In genomic region chr11:99413247-99413646, GRCm38 (mm10) we compare ENCODE assay signal across 10 mouse cellular contexts. TPM values are rescaled to one million over a fixed set of nuclear protein-coding genes. Genes with fewer than 3 reads are reported as not detected.
A peak's percentile ranks its signal among the peaks of the same experiment; 100 is the strongest.
DNase-seq lines count a peak whose midpoint lies in the region; ATAC-seq and TF ChIP-seq lines count a peak whose summit lies in the region.
"Had no signal": no experiment of that assay in that cellular context is flagged by ENCODE, and none has a peak within 500 bp of the region (broad histone marks: within the 10 kb centered on the region; RNA-seq: fewer than 3 reads in every experiment).

No protein-coding gene starts in this region.

- peak; percentile 58; the same call in 1 of the 2 replicates for TF ChIP-seq CTCF in cortical plate, adult 2 months (IDR thresholded peaks at IDR 0.05; ENCODE audit: extremely low read depth, insufficient read depth, low read length)
- peak; percentile 75 for TF ChIP-seq CTCF in lung, postnatal 0 days (IDR thresholded peaks at IDR 0.05)

- no peaks in the 10 kb centered on the region for H3K9me3 ChIP-seq in hindbrain, embryonic 11.5 days (ENCODE audit: control insufficient read depth, low read length)
- H3K9me3 ChIP-seq in hindbrain, embryonic 12.5 days (replicated peaks) = no peaks in the 10 kb centered on the region
- H3K9me3 ChIP-seq in lung, postnatal 0 days (ENCODE audit: low read length) = no peaks in the 10 kb centered on the region

- H3K36me3 ChIP-seq in hindbrain, embryonic 11.5 days (ENCODE audit: control insufficient read depth, insufficient read depth, low read length) = no peaks in the 10 kb centered on the region
- H3K36me3 ChIP-seq in hindbrain, embryonic 12.5 days = no peaks in the 10 kb centered on the region
- H3K36me3 ChIP-seq in lung, postnatal 0 days (ENCODE audit: insufficient read depth, low read length) = no peaks in the 10 kb centered on the region

- no peak overlapping the region for H3K9ac ChIP-seq in hindbrain, embryonic 11.5 days (ENCODE audit: low read depth, low read length)
- no peak overlapping the region for H3K9ac ChIP-seq in hindbrain, embryonic 12.5 days
- no peak overlapping the region for H3K9ac ChIP-seq in lung, postnatal 0 days (replicated peaks; ENCODE audit: low read depth)

- no peak for TF ChIP-seq POLR2A in cortical plate, adult 2 months (IDR thresholded peaks at IDR 0.05; ENCODE audit: extremely low read depth, insufficient read depth, low read length)

- 18% methylated on average over 6 of the region's 6 CpGs for WGBS in hindbrain, embryonic 11.5 days
- 21% methylated on average over 6 of the region's 6 CpGs for WGBS in hindbrain, embryonic 12.5 days
- 14% methylated on average over 6 of the region's 6 CpGs for WGBS in lung, postnatal 0 days

- no peak for TF ChIP-seq EP300 in lung, postnatal 0 days (IDR thresholded peaks at IDR 0.05)

- no peaks in the 10 kb centered on the region for H3K27me3 ChIP-seq in hindbrain, embryonic 11.5 days (ENCODE audit: control insufficient read depth, insufficient read depth, low read length)
- H3K27me3 ChIP-seq in hindbrain, embryonic 12.5 days = peaks cover 2% of the 10 kb centered on the region; the same call in 1 of the 2 replicates
- no peaks in the 10 kb centered on the region for H3K27me3 ChIP-seq in lung, postnatal 0 days (replicated peaks; ENCODE audit: insufficient read depth, low read length)

- no peak overlapping the region for H3K4me2 ChIP-seq in hindbrain, embryonic 11.5 days (replicated peaks; ENCODE audit: low read depth, low read length)
- H3K4me2 ChIP-seq in hindbrain, embryonic 12.5 days (replicated peaks) = no peak overlapping the region
- no peak overlapping the region for H3K4me2 ChIP-seq in lung, postnatal 0 days (replicated peaks; ENCODE audit: low read depth, low read length)

- peak; percentile 62 for DNase-seq in hindbrain, embryonic 11.5 days (ENCODE audit: low spot score)
- peak; percentile 21 for DNase-seq in thymus, postnatal 0 days (ENCODE audit: low spot score)
- DNase-seq in thymus, adult 18-20 months = no peak
- DNase-seq in lung, postnatal 0 days (ENCODE audit: low spot score) = peak; percentile 72
- DNase-seq in layer of hippocampus, adult 8-10 months (ENCODE audit: low spot score in 2 of 2) = no peak
- DNase-seq in spleen, postnatal 14 days (ENCODE audit: low spot score in 2 of 2) = no peak

- no peaks in the 10 kb centered on the region for H3K4me1 ChIP-seq in hindbrain, embryonic 11.5 days (replicated peaks; ENCODE audit: control insufficient read depth, insufficient read depth, low read length)
- no peaks in the 10 kb centered on the region for H3K4me1 ChIP-seq in hindbrain, embryonic 12.5 days
- no peaks in the 10 kb centered on the region for H3K4me1 ChIP-seq in cortical plate, adult 2 months (ENCODE audit: control insufficient read depth, insufficient read depth, low read length)
- no peaks in the 10 kb centered on the region for H3K4me1 ChIP-seq in lung, postnatal 0 days (ENCODE audit: insufficient read depth, low read depth, low read length)

- ATAC-seq in hindbrain, embryonic 11.5 days (ENCODE audit: low FRiP score) = no peak
- ATAC-seq in hindbrain, embryonic 12.5 days (ENCODE audit: low FRiP score) = no peak
- ATAC-seq in lung, postnatal 0 days = no peak

- H3K27ac ChIP-seq in hindbrain, embryonic 11.5 days (ENCODE audit: low read depth, low read length) = no peak overlapping the region
- no peak overlapping the region for H3K27ac ChIP-seq in hindbrain, embryonic 12.5 days
- H3K27ac ChIP-seq in cortical plate, adult 2 months (ENCODE audit: insufficient read depth, low read length) = no peak overlapping the region
- no peak overlapping the region for H3K27ac ChIP-seq in lung, postnatal 0 days (ENCODE audit: low read length)

- H3K4me3 ChIP-seq in hindbrain, embryonic 11.5 days (ENCODE audit: low read depth, low read length) = no peak overlapping the region
- H3K4me3 ChIP-seq in hindbrain, embryonic 12.5 days = no peak overlapping the region
- no peak overlapping the region for H3K4me3 ChIP-seq in cortical plate, adult 2 months (ENCODE audit: insufficient read depth, low read length)
- no peak overlapping the region for H3K4me3 ChIP-seq in lung, postnatal 0 days (ENCODE audit: low read depth, low read length)

RNA-seq across cellular contexts. Expression of gene Krt12, which starts 8.8 kb away (rescaled TPM):
- polyA plus RNA-seq in hindbrain, embryonic 11.5 days (2014; fragmentation: Nextera tagmentation; extraction: Ambion mirVana) = not detected in 2 replicates
- 0.12 TPM in 1 of 2 replicates, not detected in the other for polyA plus RNA-seq in hindbrain, embryonic 12.5 days (2016; fragmentation: Nextera tagmentation; extraction: Ambion mirVana)
- 0.52 and 0.63 TPM in 2 replicates for polyA plus RNA-seq in thymus, postnatal 0 days (2015; fragmentation: Nextera tagmentation; extraction: Ambion mirVana)
- 16.4 and 16.9 TPM in 2 replicates for polyA plus RNA-seq in cortical plate, adult 2 months (2012; rRNA removed)
- polyA plus RNA-seq in lung, postnatal 0 days (2015; fragmentation: Nextera tagmentation; extraction: Ambion mirVana) = not detected in 2 replicates
- 1 to 10 TPM in 3 of 4 experiments, under 1 TPM in 1; 0.85 to 1.7 (median 1.5) TPM for total RNA-seq in layer of hippocampus, adult 8-10 months (2022)

RNA-seq across cellular contexts. Expression of gene Krt10, which starts 24.1 kb away (rescaled TPM):
- 27.8 and 35.1 TPM in 2 replicates for polyA plus RNA-seq in hindbrain, embryonic 11.5 days (2014; fragmentation: Nextera tagmentation; extraction: Ambion mirVana)
- 32.7 and 39.8 TPM in 2 replicates for polyA plus RNA-seq in hindbrain, embryonic 12.5 days (2016; fragmentation: Nextera tagmentation; extraction: Ambion mirVana)
- polyA plus RNA-seq in thymus, postnatal 0 days (2015; fragmentation: Nextera tagmentation; extraction: Ambion mirVana) = 44.9 and 47.3 TPM in 2 replicates
- 10.5 and 12.9 TPM in 2 replicates for polyA plus RNA-seq in cortical plate, adult 2 months (2012; rRNA removed)
- polyA plus RNA-seq in lung, postnatal 0 days (2015; fragmentation: Nextera tagmentation; extraction: Ambion mirVana) = 18.4 and 19.6 TPM in 2 replicates
- total RNA-seq in layer of hippocampus, adult 8-10 months (2022) = 10 to 100 TPM; 10.4 to 12.6 (median 11.0) TPM

RNA-seq across cellular contexts. Expression of gene Krt20, which starts 24.7 kb away (rescaled TPM):
- 0.42 and 0.48 TPM in 2 replicates for polyA plus RNA-seq in hindbrain, embryonic 11.5 days (2014; fragmentation: Nextera tagmentation; extraction: Ambion mirVana)
- polyA plus RNA-seq in hindbrain, embryonic 12.5 days (2016; fragmentation: Nextera tagmentation; extraction: Ambion mirVana) = 0.35 TPM in 2 replicates
- 1.6 TPM in 2 replicates for polyA plus RNA-seq in thymus, postnatal 0 days (2015; fragmentation: Nextera tagmentation; extraction: Ambion mirVana)
- polyA plus RNA-seq in cortical plate, adult 2 months (2012; rRNA removed) = 0.06 and 0.13 TPM in 2 replicates
- polyA plus RNA-seq in lung, postnatal 0 days (2015; fragmentation: Nextera tagmentation; extraction: Ambion mirVana) = 0.27 and 0.31 TPM in 2 replicates
- total RNA-seq in layer of hippocampus, adult 8-10 months (2022) = not detected
- total RNA-seq: left cerebral cortex, adult 18-20 months had no signal

RNA-seq across cellular contexts. Expression of gene Krt28, which starts 38.5 kb away (rescaled TPM):
- polyA plus RNA-seq in hindbrain, embryonic 11.5 days (2014; fragmentation: Nextera tagmentation; extraction: Ambion mirVana) = 0.39 and 0.60 TPM in 2 replicates
- polyA plus RNA-seq in hindbrain, embryonic 12.5 days (2016; fragmentation: Nextera tagmentation; extraction: Ambion mirVana) = 0.21 and 0.27 TPM in 2 replicates
- 0.27 and 0.30 TPM in 2 replicates for polyA plus RNA-seq in thymus, postnatal 0 days (2015; fragmentation: Nextera tagmentation; extraction: Ambion mirVana)
- 0.15 and 0.25 TPM in 2 replicates for polyA plus RNA-seq in cortical plate, adult 2 months (2012; rRNA removed)
- polyA plus RNA-seq in lung, postnatal 0 days (2015; fragmentation: Nextera tagmentation; extraction: Ambion mirVana) = 0.17 and 0.19 TPM in 2 replicates
- total RNA-seq in layer of hippocampus, adult 8-10 months (2022) = under 1 TPM in 2 of 4 experiments, not detected in 2; 0.38 to 0.52 TPM
- total RNA-seq: left cerebral cortex, adult 18-20 months had no signal
- polyA plus RNA-seq: small intestine, adult 2 months had no signal

Comparison
In these comparisons a context has a peak if more than half of its experiments do, and no peak if none do; other contexts are left out.
1. DNase-seq: peak in hindbrain, embryonic 11.5 days (single experiment), thymus, postnatal 0 days (single experiment) and lung, postnatal 0 days (single experiment); none in thymus, adult 18-20 months (0 of 2), layer of hippocampus, adult 8-10 months (0 of 2) and spleen, postnatal 14 days (0 of 2).
2. RNA of gene Krt12, which starts 8.8 kb away (polyA plus RNA-seq): 16.4 to 16.9 TPM in cortical plate, adult 2 months; 0.52 to 0.63 TPM in thymus, postnatal 0 days, 0.12 TPM in hindbrain, embryonic 12.5 days, not detected in hindbrain, embryonic 11.5 days and not detected in lung, postnatal 0 days; every median in the first group is over 10 times any median in the second.